Mouse (Mus musculus) bone marrow, adult 2 months (tissue): ENCODE measurements around the gene Lmtk2.

Source experiments
- CTCF ChIP-seq: fragments of 200-500 bp; IDR thresholded peaks from 2 replicates; pipeline ENCODE4 v1.5.1; 2011; ENCODE audit warnings: low read length, control low read depth; ENCODE audit not compliant: control insufficient read depth, insufficient read depth
- POLR2A ChIP-seq: fragments of 200-500 bp; IDR thresholded peaks from 2 replicates; pipeline ENCODE4 v1.6.1; 2011; ENCODE audit warnings: low read depth, mild to moderate bottlenecking, control low read depth, low read length, borderline replicate concordance; ENCODE audit not compliant: control insufficient read depth

GRCm38 (mm10) chr5:144154528-144154927, 54.3 kb downstream of the Lmtk2 start:
- TF ChIP-seq POLR2A (no peak), CTCF (peak; percentile 58)
